Mouse (Mus musculus): Measurements from ENCODE around the gene Tnfrsf19.

The Tnfrsf19 gene

GRCm38 (mm10) chr14:61019880-61020279 lies 26.4 kb downstream of the Tnfrsf19 start:
- DNase-seq, result no peak

GRCm38 (mm10) chr14:61014544-61014943 lies 31.7 kb downstream of the Tnfrsf19 start:
- no peak for DNase-seq

GRCm38 (mm10) chr14:61012397-61012931 lies 33.8 kb downstream of the Tnfrsf19 start:
- peak; percentile 24 to 27 for DNase-seq

- DNase-seq, result no peak
Measured at GRCm38 (mm10) chr14:61011621-61012174, 34.6 kb downstream of the Tnfrsf19 start.

- no peak for DNase-seq
Measured at GRCm38 (mm10) chr14:61005127-61005837, 41.0 kb downstream of the Tnfrsf19 start.

- no peak for DNase-seq
Measured at GRCm38 (mm10) chr14:61003676-61004075, 42.6 kb downstream of the Tnfrsf19 start.

GRCm38 (mm10) chr14:61000072-61000471 lies 46.2 kb downstream of the Tnfrsf19 start:
- DNase-seq, result no peak

- peak in 1 of 2 experiments; percentile 5 for DNase-seq
Measured at GRCm38 (mm10) chr14:60996556-60996955, 49.7 kb downstream of the Tnfrsf19 start.

- DNase-seq, result no peak
Measured at GRCm38 (mm10) chr14:60993506-60993905, 52.8 kb downstream of the Tnfrsf19 start.

GRCm38 (mm10) chr14:60993092-60993491 lies 53.2 kb downstream of the Tnfrsf19 start:
- no peak for DNase-seq

- DNase-seq, result no peak
Measured at GRCm38 (mm10) chr14:60992144-60992543, 54.1 kb downstream of the Tnfrsf19 start.

- DNase-seq, result no peak
Measured at GRCm38 (mm10) chr14:60988228-60988627, 58.1 kb downstream of the Tnfrsf19 start.

- no peak for DNase-seq
Measured at GRCm38 (mm10) chr14:60986926-60987325, 59.4 kb downstream of the Tnfrsf19 start.

GRCm38 (mm10) chr14:60985077-60985476 lies 61.2 kb downstream of the Tnfrsf19 start:
- no peak for DNase-seq

GRCm38 (mm10) chr14:60984266-60984665 lies 62.0 kb downstream of the Tnfrsf19 start:
- DNase-seq, result no peak

- no peak for DNase-seq
Measured at GRCm38 (mm10) chr14:60982126-60982525, 64.2 kb downstream of the Tnfrsf19 start.

GRCm38 (mm10) chr14:60980244-60980887 lies 65.9 kb downstream of the Tnfrsf19 start:
- DNase-seq, result no peak

- DNase-seq, result no peak
Measured at GRCm38 (mm10) chr14:60978129-60978528, 68.2 kb downstream of the Tnfrsf19 start.

GRCm38 (mm10) chr14:60976231-60976630 lies 70.1 kb downstream of the Tnfrsf19 start:
- no peak for DNase-seq

- DNase-seq, result peak; percentile 4 to 12
Measured at GRCm38 (mm10) chr14:60975736-60976135, 70.6 kb downstream of the Tnfrsf19 start.

- no peak for DNase-seq
Measured at GRCm38 (mm10) chr14:60970961-60971360, 75.3 kb downstream of the Tnfrsf19 start.

- DNase-seq, result no peak
Measured at GRCm38 (mm10) chr14:60966061-60966460, 80.2 kb downstream of the Tnfrsf19 start.

- DNase-seq, result no peak
Measured at GRCm38 (mm10) chr14:60964016-60964810, 82.1 kb downstream of the Tnfrsf19 start.
